Mouse (Mus musculus) C2C12 (cell line): ENCODE measurements around the gene Pth2.

Source experiments
- CEBPB ChIP-seq: IDR thresholded peaks from one replicate; pipeline ENCODE4 v1.6.1; 2011; ENCODE audit warnings: low read depth, mild to moderate bottlenecking, control low read depth, moderate library complexity
- CTCF ChIP-seq: IDR thresholded peaks from one replicate; pipeline ENCODE4 v1.5.1; 2011; ENCODE audit not compliant: control insufficient read depth, insufficient read depth, insufficient read length
- MAX ChIP-seq: IDR thresholded peaks from one replicate; pipeline ENCODE4 v1.6.1; 2011; ENCODE audit warnings: mild to moderate bottlenecking, control low read depth
- MYOD1 ChIP-seq: IDR thresholded peaks from one replicate; pipeline ENCODE4 v1.6.1; 2011; ENCODE audit warnings: low read depth; ENCODE audit not compliant: control insufficient read depth, insufficient read length
- MYOG ChIP-seq: IDR thresholded peaks from one replicate; pipeline ENCODE4 v1.6.1; 2011; ENCODE audit not compliant: control insufficient read depth, insufficient read length; ENCODE audit errors: extremely low read depth
- USF1 ChIP-seq: IDR thresholded peaks from one replicate; pipeline ENCODE4 v1.6.1; 2011; ENCODE audit warnings: low read depth, mild to moderate bottlenecking, control low read depth, moderate library complexity

- TF ChIP-seq CTCF (no peak), MAX (no peak), USF1 (no peak), MYOG (no peak), CEBPB (no peak), MYOD1 (no peak)
Observed at GRCm38 (mm10) chr7:45147267-45147666, 33.5 kb upstream of the Pth2 start.
